In genomic region chr6:83101316-83101687, GRCm38 (mm10) we compare ENCODE assay signal across 8 mouse cellular contexts. TPM values are rescaled to one million over a fixed set of nuclear protein-coding genes. Genes with fewer than 3 reads are reported as not detected.
DNase-seq lines count a peak whose midpoint lies in the region; ATAC-seq lines count a peak whose summit lies in the region.

TSS of gene Ccdc142 (plus strand) at chr6:83101601.
TSS of gene Gm42688 (plus strand) at chr6:83101617.

- peak within 1 kb of the TSS; percentile 75 for H3K9ac ChIP-seq in hindbrain, embryonic 14.5 days

- H3K4me2 ChIP-seq in hindbrain, embryonic 14.5 days (replicated peaks) = peak within 1 kb of the TSS; percentile 95

- peak within 1 kb of the TSS; percentile 53 for H3K4me3 ChIP-seq in hindbrain, embryonic 14.5 days (replicated peaks; ENCODE audit: low read length)

- no peaks in the 10 kb centered on the region for H3K9me3 ChIP-seq in hindbrain, embryonic 14.5 days (ENCODE audit: control insufficient read depth, low read length)

- peaks cover 12% of the 10 kb centered on the region for H3K4me1 ChIP-seq in hindbrain, embryonic 14.5 days (replicated peaks; ENCODE audit: control insufficient read depth, insufficient read depth, low read length)

- H3K36me3 ChIP-seq in hindbrain, embryonic 14.5 days (replicated peaks; ENCODE audit: control insufficient read depth, insufficient read depth) = peaks cover 3% of the 10 kb centered on the region; the same call in 1 of the 2 replicates

- DNase-seq in ZHBTc4 (ENCODE audit: low read depth, low spot score) = peak; percentile 94
- DNase-seq in cerebellum, postnatal 36 days = peak; percentile 90 to 94
- DNase-seq in frontal cortex, postnatal 25 days (ENCODE audit: low spot score in 2 of 2) = peak; percentile 78 to 80
- DNase-seq in hindbrain, embryonic 14.5 days (ENCODE audit: low spot score) = peak; percentile 85
- peak; percentile 72 to 73 for DNase-seq in layer of hippocampus, postnatal 25 days (ENCODE audit: extremely low spot score in 1 of 2, low spot score in 1 of 2)
- DNase-seq in lung, postnatal 14 days = peak; percentile 90
- peak; percentile 88 for DNase-seq in retina, embryonic 14.5 days (ENCODE audit: low spot score)
- DNase-seq in thymus, postnatal 4 days = peak; percentile 94

- peak; percentile 88 for ATAC-seq in hindbrain, embryonic 14.5 days (ENCODE audit: low FRiP score)

- WGBS in hindbrain, embryonic 14.5 days = under 1% methylated on average over 25 of the region's 25 CpGs

- H3K27me3 ChIP-seq in hindbrain, embryonic 14.5 days (ENCODE audit: control insufficient read depth, insufficient read depth, low read length) = no peaks in the 10 kb centered on the region

- peak within 1 kb of the TSS; percentile 63 for H3K27ac ChIP-seq in hindbrain, embryonic 14.5 days

RNA-seq across cellular contexts. Expression of gene Ccdc142, which starts in this region (rescaled TPM):
- 3.5 and 4.2 TPM in 2 replicates for polyA plus RNA-seq in hindbrain, embryonic 14.5 days (2014; fragmentation: Nextera tagmentation; extraction: Ambion mirVana)
- 10 to 100 TPM in 1 of 2 experiments, 1 to 10 TPM in 1; 5.8 to 10.7 TPM for total RNA-seq in layer of hippocampus, postnatal 25 days (2021)

RNA-seq across cellular contexts. Expression of gene Gm42688, which starts in this region (rescaled TPM):
- 4.9 and 5.3 TPM in 2 replicates for polyA plus RNA-seq in hindbrain, embryonic 14.5 days (2014; fragmentation: Nextera tagmentation; extraction: Ambion mirVana)
- total RNA-seq in layer of hippocampus, postnatal 25 days (2021) = 1 to 10 TPM; 5.4 to 8.2 TPM

Comparison
In these comparisons a context has a peak if more than half of its experiments do, and no peak if none do; other contexts are left out.
1. Peak in every context shown above with its lines: DNase-seq, ATAC-seq, H3K4me3 ChIP-seq and H3K27ac ChIP-seq.